In the genomic region with DNA sequence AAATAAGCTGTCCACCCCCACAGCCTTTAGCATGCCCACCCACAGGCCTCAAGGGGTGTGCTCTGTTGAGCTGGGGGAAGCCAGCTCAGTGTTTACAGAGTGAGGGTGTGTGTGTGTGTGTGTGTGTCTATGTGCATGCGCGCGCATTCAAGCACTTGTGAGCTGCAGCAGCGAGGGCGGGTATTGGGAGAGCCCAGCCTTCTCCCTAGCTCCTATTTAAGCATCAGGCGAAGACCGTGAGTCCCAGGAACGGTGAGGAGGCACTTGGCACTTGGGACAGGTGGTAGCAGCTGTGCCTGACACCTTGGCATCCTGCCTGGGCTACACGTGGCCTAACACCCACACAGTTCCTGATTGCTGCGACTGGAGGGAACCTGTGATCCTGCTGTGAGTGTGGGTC, we compare ENCODE assay signal across 9 mouse cellular contexts. TPM values are rescaled to one million over a fixed set of nuclear protein-coding genes. Genes with fewer than 3 reads are reported as not detected.
A peak's percentile ranks its signal among the peaks of the same experiment; 100 is the strongest.
DNase-seq lines count a peak whose midpoint lies in the region; ATAC-seq and TF ChIP-seq lines count a peak whose summit lies in the region.
"Had no signal": no experiment of that assay in that cellular context is flagged by ENCODE, and none has a peak within 500 bp of the region (broad histone marks: within the 10 kb centered on the region; RNA-seq: fewer than 3 reads in every experiment).

No protein-coding gene starts in this region.

- intact Hi-C loops in gastrocnemius, adult 2 months (cut with DNase I), result no loop called here
- intact Hi-C loops in left cerebral cortex, postnatal 10 days (cut with DNase I), result no loop called here

- H3K4me2 ChIP-seq in intestine, embryonic 15.5 days (replicated peaks), result peak overlapping the region; percentile 31; the same call in 1 of the 2 replicates
- peak overlapping the region; percentile 38 for H3K4me2 ChIP-seq in myocyte (ENCODE audit: low read depth)
- H3K4me2 ChIP-seq: liver, embryonic 15.5 days had no signal

- peaks cover 22% of the 10 kb centered on the region for H3K36me3 ChIP-seq in intestine, embryonic 15.5 days
- H3K36me3 ChIP-seq in myocyte (ENCODE audit: control insufficient read depth, insufficient read depth), result no peaks in the 10 kb centered on the region
- H3K36me3 ChIP-seq: liver, embryonic 15.5 days had no signal

- H3K4me3 ChIP-seq in gastrocnemius, adult 2 months, result no peak overlapping the region
- H3K4me3 ChIP-seq in intestine, embryonic 15.5 days (replicated peaks), result no peak overlapping the region
- no peak overlapping the region for H3K4me3 ChIP-seq in myocyte
- H3K4me3 ChIP-seq: liver, embryonic 15.5 days had no signal

- 33% methylated on average over 10 of the region's 10 CpGs for WGBS in intestine, embryonic 15.5 days

- peak overlapping the region; percentile 66 for H3K27ac ChIP-seq in gastrocnemius, adult 2 months
- H3K27ac ChIP-seq in intestine, embryonic 15.5 days, result peak overlapping the region; percentile 74
- H3K27ac ChIP-seq: liver, embryonic 15.5 days had no signal

- no peak overlapping the region for H3K9ac ChIP-seq in intestine, embryonic 15.5 days
- H3K9ac ChIP-seq: liver, embryonic 15.5 days had no signal

- ATAC-seq in intestine, embryonic 15.5 days, result peak; percentile 78

- TF ChIP-seq CTCF in gastrocnemius, adult 2 months (IDR thresholded peaks at IDR 0.05), result no peak

- no peak overlapping the region for H3ac ChIP-seq in myocyte (ENCODE audit: control insufficient read depth, insufficient read length)

- H3K9me3 ChIP-seq in intestine, embryonic 15.5 days, result no peaks in the 10 kb centered on the region
- H3K9me3 ChIP-seq: liver, embryonic 15.5 days had no signal

- TF ChIP-seq POLR2A in myocyte (IDR thresholded peaks at IDR 0.05; ENCODE audit: insufficient read length, low read depth), result no peak

- no peaks in the 10 kb centered on the region for H3K79me2 ChIP-seq in myocyte (ENCODE audit: control insufficient read depth, insufficient read depth)

- peaks cover 23% of the 10 kb centered on the region for H3K4me1 ChIP-seq in intestine, embryonic 15.5 days (replicated peaks)

- peak; percentile 61 for DNase-seq in urinary bladder, postnatal 14 days (ENCODE audit: low spot score)
- DNase-seq in urinary bladder, postnatal 36 days (ENCODE audit: low spot score in 2 of 2), result no peak
- peak; percentile 79 for DNase-seq in gastrocnemius, adult 2 months
- peak; percentile 48 to 83 for DNase-seq in left cerebral cortex, postnatal 10 days (ENCODE audit: extremely low spot score in 1 of 2, low spot score in 2 of 2)
- no peak for DNase-seq in thymus, postnatal 4 days
- no peak for DNase-seq in thymus, postnatal 10 days (ENCODE audit: low spot score in 2 of 2)

- no peaks in the 10 kb centered on the region for H3K27me3 ChIP-seq in intestine, embryonic 15.5 days (replicated peaks)
- no peaks in the 10 kb centered on the region for H3K27me3 ChIP-seq in myocyte (ENCODE audit: control insufficient read depth, insufficient read depth, insufficient read length)
- H3K27me3 ChIP-seq: liver, embryonic 15.5 days had no signal

TF ChIP-seq in myocyte, 11 proteins besides CTCF, POLR2A, EP300 and RAD21:
- TF ChIP-seq MYOG (IDR thresholded peaks at IDR 0.05; ENCODE audit: control insufficient read depth in 1 of 3, insufficient read depth in 1 of 3, insufficient read length in 2 of 3, low read depth in 2 of 3) (peak; percentile 61 to 96 (median 94)), MAX (IDR thresholded peaks at IDR 0.05; ENCODE audit: low read depth) (no peak), USF1 (IDR thresholded peaks at IDR 0.05; ENCODE audit: low read depth) (peak; percentile 41), REST (IDR thresholded peaks at IDR 0.05; ENCODE audit: insufficient read depth, insufficient read length) (no peak), CEBPB (IDR thresholded peaks at IDR 0.05; ENCODE audit: insufficient read depth, poor library complexity, severe bottlenecking) (no peak), TCF12 (IDR thresholded peaks at IDR 0.05; ENCODE audit: insufficient read depth, poor library complexity, severe bottlenecking) (peak; percentile 22), MYOD1 (IDR thresholded peaks at IDR 0.05; ENCODE audit: control insufficient read depth in 1 of 3, insufficient read length in 2 of 3, low read depth in 2 of 3) (peak; percentile 32 to 99 (median 96)), TCF3 (IDR thresholded peaks at IDR 0.05; ENCODE audit: insufficient read length, low read depth) (peak; percentile 88), POLR2AphosphoS2 (IDR thresholded peaks at IDR 0.05; ENCODE audit: insufficient read length, low read depth) (no peak), SRF (IDR thresholded peaks at IDR 0.05; ENCODE audit: control insufficient read depth, insufficient read length, low read depth) (no peak), E2F4 (IDR thresholded peaks at IDR 0.05; ENCODE audit: insufficient read depth) (no peak)
TF ChIP-seq in myocyte: peak in this region for 5.

RNA-seq across cellular contexts. Expression of gene Dnlz, which starts 9.9 kb away (rescaled TPM):
- 10 to 100 TPM; 18.0 to 22.7 TPM for total RNA-seq in gastrocnemius, adult 2 months (2021)
- 23.6 and 24.7 TPM in 2 replicates for polyA plus RNA-seq in intestine, embryonic 15.5 days (2015; fragmentation: Nextera tagmentation; extraction: Ambion mirVana)
- total RNA-seq in left cerebral cortex, postnatal 10 days (2021), result 10 to 100 TPM; 26.7 to 27.6 TPM
- polyA plus RNA-seq in myocyte (2012; fragmentation: generic; extraction: Trizol), result 28.4 TPM

RNA-seq across cellular contexts. Expression of gene Card9, which starts 18.7 kb away (rescaled TPM):
- 1 to 10 TPM; 1.1 to 1.2 TPM for total RNA-seq in gastrocnemius, adult 2 months (2021)
- polyA plus RNA-seq in intestine, embryonic 15.5 days (2015; fragmentation: Nextera tagmentation; extraction: Ambion mirVana), result 0.79 and 0.91 TPM in 2 replicates
- 1 to 10 TPM; 2.1 to 2.9 TPM for total RNA-seq in left cerebral cortex, postnatal 10 days (2021)
- 0.84 TPM for polyA plus RNA-seq in myocyte (2012; fragmentation: generic; extraction: Trizol)

RNA-seq across cellular contexts. Expression of gene Gpsm1, which starts 26.7 kb away (rescaled TPM):
- total RNA-seq in gastrocnemius, adult 2 months (2021), result 1 to 10 TPM; 2.3 to 2.6 TPM
- 26.7 and 26.8 TPM in 2 replicates for polyA plus RNA-seq in intestine, embryonic 15.5 days (2015; fragmentation: Nextera tagmentation; extraction: Ambion mirVana)
- total RNA-seq in left cerebral cortex, postnatal 10 days (2021), result 100 to 1,000 TPM; 103 to 108 TPM
- 11.7 TPM for polyA plus RNA-seq in myocyte (2012; fragmentation: generic; extraction: Trizol)

RNA-seq across cellular contexts. Expression of gene Snapc4, which starts 38.4 kb away (rescaled TPM):
- total RNA-seq in gastrocnemius, adult 2 months (2021), result 1 to 10 TPM; 7.5 to 8.6 TPM
- 19.7 and 25.2 TPM in 2 replicates for polyA plus RNA-seq in intestine, embryonic 15.5 days (2015; fragmentation: Nextera tagmentation; extraction: Ambion mirVana)
- total RNA-seq in left cerebral cortex, postnatal 10 days (2021), result 10 to 100 TPM; 78.8 to 80.9 TPM
- polyA plus RNA-seq in myocyte (2012; fragmentation: generic; extraction: Trizol), result 11.0 TPM

RNA-seq across cellular contexts. Expression of gene Entr1, which starts 47.1 kb away (rescaled TPM):
- total RNA-seq in gastrocnemius, adult 2 months (2021), result 10 to 100 TPM; 25.2 to 33.1 TPM
- polyA plus RNA-seq in intestine, embryonic 15.5 days (2015; fragmentation: Nextera tagmentation; extraction: Ambion mirVana), result 88.2 and 90.6 TPM in 2 replicates
- 100 to 1,000 TPM; 187 to 190 TPM for total RNA-seq in left cerebral cortex, postnatal 10 days (2021)
- polyA plus RNA-seq in myocyte (2012; fragmentation: generic; extraction: Trizol), result 50.8 TPM

Comparison
In these comparisons a context has a peak if more than half of its experiments do, and no peak if none do; other contexts are left out.
1. DNase-seq: peak in urinary bladder, postnatal 14 days (single experiment), gastrocnemius, adult 2 months (single experiment) and left cerebral cortex, postnatal 10 days (2 of 2); none in urinary bladder, postnatal 36 days (0 of 2), thymus, postnatal 4 days (single experiment) and thymus, postnatal 10 days (0 of 2).
2. RNA of gene Gpsm1, which starts 26.7 kb away (total RNA-seq): 103 to 108 TPM in left cerebral cortex, postnatal 10 days; 2.3 to 2.6 TPM in gastrocnemius, adult 2 months; every median in the first group is over 10 times any median in the second.